Mouse (Mus musculus) spleen, adult 2 months (tissue): ENCODE measurements around the gene Dst.

Experiments
- CTCF ChIP-seq: fragments of 200-500 bp; IDR thresholded peaks from 2 replicates; pipeline ENCODE4 v1.5.1; 2011; ENCODE audit warnings: mild to moderate bottlenecking, inconsistent platforms; ENCODE audit not compliant: insufficient read depth, insufficient read length, insufficient replicate concordance; ENCODE audit errors: extremely low read depth
- POLR2A ChIP-seq: fragments of 200-500 bp; IDR thresholded peaks from 2 replicates; pipeline ENCODE4 v1.6.1; 2011; ENCODE audit warnings: low read depth, low read length, inconsistent platforms

- TF ChIP-seq POLR2A (no peak), CTCF (no peak)
These were observed 251.9 kb downstream of the Dst start for GRCm38 (mm10) chr1:34159898-34160297.
